Mouse (Mus musculus): ENCODE data around the gene Gm27029. TPM values are rescaled to one million over a fixed set of nuclear protein-coding genes. Genes with fewer than 3 reads are reported as not detected.

Gene Gm27029
- polyA plus RNA-seq, 1 experiment from 2014 or later = 9.3 TPM

Other genes with a start within 250 kb of the Gm27029 start
- 0.19 TPM in 1 of 2 replicates, not detected in the other for gene Ccr10, start 249.4 kb downstream of the Gm27029 start, polyA plus RNA-seq (2014; fragmentation: Nextera tagmentation; extraction: Ambion mirVana)
- gene Ezh1, start 198.3 kb downstream of the Gm27029 start, polyA plus RNA-seq (2014; fragmentation: Nextera tagmentation; extraction: Ambion mirVana) = 11.1 and 11.5 TPM in 2 replicates
- gene Ramp2, start 178.8 kb downstream of the Gm27029 start, polyA plus RNA-seq (2014; fragmentation: Nextera tagmentation; extraction: Ambion mirVana) = 63.0 and 71.9 TPM in 2 replicates
- 117 and 119 TPM in 2 replicates for gene Vps25, start 171.1 kb downstream of the Gm27029 start, polyA plus RNA-seq (2014; fragmentation: Nextera tagmentation; extraction: Ambion mirVana)
- 5.2 and 6.0 TPM in 2 replicates for gene Wnk4, start 164.2 kb downstream of the Gm27029 start, polyA plus RNA-seq (2014; fragmentation: Nextera tagmentation; extraction: Ambion mirVana)
- 1.3 and 1.7 TPM in 2 replicates for gene Cntd1, start 145.8 kb downstream of the Gm27029 start, polyA plus RNA-seq (2014; fragmentation: Nextera tagmentation; extraction: Ambion mirVana)
- gene Coa3, start 145.7 kb downstream of the Gm27029 start, polyA plus RNA-seq (2014; fragmentation: Nextera tagmentation; extraction: Ambion mirVana) = 213 and 217 TPM in 2 replicates
- 166 and 178 TPM in 2 replicates for gene Becn1, start 122.5 kb downstream of the Gm27029 start, polyA plus RNA-seq (2014; fragmentation: Nextera tagmentation; extraction: Ambion mirVana)
- gene Psme3, start 108.6 kb downstream of the Gm27029 start, polyA plus RNA-seq (2014; fragmentation: Nextera tagmentation; extraction: Ambion mirVana) = 138 and 143 TPM in 2 replicates
- gene Aoc2, start 99.7 kb downstream of the Gm27029 start, polyA plus RNA-seq (2014; fragmentation: Nextera tagmentation; extraction: Ambion mirVana) = 1.4 and 1.8 TPM in 2 replicates
- 0.10 TPM in 1 of 2 replicates, not detected in the other for gene Aoc3, start 94.2 kb downstream of the Gm27029 start, polyA plus RNA-seq (2014; fragmentation: Nextera tagmentation; extraction: Ambion mirVana)
- not detected in 2 replicates for gene G6pc, start 57.2 kb downstream of the Gm27029 start, polyA plus RNA-seq (2014; fragmentation: Nextera tagmentation; extraction: Ambion mirVana)
- 90.9 and 97.5 TPM in 2 replicates for gene Aarsd1, start 7.2 kb downstream of the Gm27029 start, polyA plus RNA-seq (2014; fragmentation: Nextera tagmentation; extraction: Ambion mirVana)
- gene Rundc1, start 289 bp upstream of the Gm27029 start, polyA plus RNA-seq (2014; fragmentation: Nextera tagmentation; extraction: Ambion mirVana) = 14.2 and 16.9 TPM in 2 replicates
- 3.1 and 3.5 TPM in 2 replicates for gene Ptges3l, start 537 bp upstream of the Gm27029 start, polyA plus RNA-seq (2014; fragmentation: Nextera tagmentation; extraction: Ambion mirVana)
- 387 and 395 TPM in 2 replicates for gene Rpl27, start 17.5 kb upstream of the Gm27029 start, polyA plus RNA-seq (2014; fragmentation: Nextera tagmentation; extraction: Ambion mirVana)
- gene Ifi35, start 23.6 kb upstream of the Gm27029 start, polyA plus RNA-seq (2014; fragmentation: Nextera tagmentation; extraction: Ambion mirVana) = 4.5 and 5.0 TPM in 2 replicates
- 88.0 and 127 TPM in 2 replicates for gene Rnd2, start 40.2 kb upstream of the Gm27029 start, polyA plus RNA-seq (2014; fragmentation: Nextera tagmentation; extraction: Ambion mirVana)
- gene Vat1, start 41.4 kb upstream of the Gm27029 start, polyA plus RNA-seq (2014; fragmentation: Nextera tagmentation; extraction: Ambion mirVana) = 74.5 and 89.4 TPM in 2 replicates
- 19.7 and 20.2 TPM in 2 replicates for gene Brca1, start 127.2 kb upstream of the Gm27029 start, polyA plus RNA-seq (2014; fragmentation: Nextera tagmentation; extraction: Ambion mirVana)
- 83.0 and 93.1 TPM in 2 replicates for gene Nbr1, start 127.4 kb upstream of the Gm27029 start, polyA plus RNA-seq (2014; fragmentation: Nextera tagmentation; extraction: Ambion mirVana)
- gene Tmem106a, start 157.4 kb upstream of the Gm27029 start, polyA plus RNA-seq (2014; fragmentation: Nextera tagmentation; extraction: Ambion mirVana) = 3.4 and 3.5 TPM in 2 replicates
- gene Gm11634, start 174.5 kb upstream of the Gm27029 start, polyA plus RNA-seq (2014; fragmentation: Nextera tagmentation; extraction: Ambion mirVana) = not detected in 2 replicates
- 34.5 and 35.5 TPM in 2 replicates for gene Rdm1, start 202.4 kb upstream of the Gm27029 start, polyA plus RNA-seq (2014; fragmentation: Nextera tagmentation; extraction: Ambion mirVana)
- gene Arl4d, start 240.7 kb upstream of the Gm27029 start, polyA plus RNA-seq (2014; fragmentation: Nextera tagmentation; extraction: Ambion mirVana) = 14.1 and 14.2 TPM in 2 replicates